Mouse (Mus musculus): Measurements from ENCODE around the gene Uty.

DNA sequence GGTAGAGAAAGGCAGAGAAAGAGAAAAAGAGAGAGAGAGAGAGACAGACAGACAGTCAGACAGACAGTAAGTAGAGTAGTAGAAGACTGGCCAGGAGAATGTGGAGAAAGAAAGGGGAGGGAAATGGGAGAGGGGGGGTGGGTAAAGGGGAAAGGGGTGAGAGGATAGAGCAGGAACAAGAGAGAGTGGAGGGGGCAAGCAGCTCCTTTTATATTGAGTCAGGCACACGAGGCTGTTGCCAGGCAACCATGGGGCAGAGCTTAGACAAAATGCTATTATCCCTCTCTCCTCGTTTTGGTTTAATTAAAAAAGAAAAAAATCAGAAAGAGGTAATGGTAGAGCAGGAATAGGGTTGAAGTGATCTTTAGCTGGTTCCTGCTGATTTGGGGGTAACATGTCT, 131.5 kb downstream of the Uty start:
- TF ChIP-seq CTCF (IDR thresholded peaks at IDR 0.05; ENCODE audit: extremely low read depth, insufficient read depth, low read length) (no peak), POLR2A (IDR thresholded peaks at IDR 0.05; ENCODE audit: extremely low read depth, insufficient read depth, low read length) (no peak)

All from cortical plate, adult 2 months (tissue).